Mouse (Mus musculus): ENCODE measurements around the gene Srpk3.
"Not testable (repeated sequence)": the region's sequence is repeated elsewhere in the genome, so short reads cannot be mapped to it uniquely, and the experiment has no call there.

Gene Srpk3

DNA sequence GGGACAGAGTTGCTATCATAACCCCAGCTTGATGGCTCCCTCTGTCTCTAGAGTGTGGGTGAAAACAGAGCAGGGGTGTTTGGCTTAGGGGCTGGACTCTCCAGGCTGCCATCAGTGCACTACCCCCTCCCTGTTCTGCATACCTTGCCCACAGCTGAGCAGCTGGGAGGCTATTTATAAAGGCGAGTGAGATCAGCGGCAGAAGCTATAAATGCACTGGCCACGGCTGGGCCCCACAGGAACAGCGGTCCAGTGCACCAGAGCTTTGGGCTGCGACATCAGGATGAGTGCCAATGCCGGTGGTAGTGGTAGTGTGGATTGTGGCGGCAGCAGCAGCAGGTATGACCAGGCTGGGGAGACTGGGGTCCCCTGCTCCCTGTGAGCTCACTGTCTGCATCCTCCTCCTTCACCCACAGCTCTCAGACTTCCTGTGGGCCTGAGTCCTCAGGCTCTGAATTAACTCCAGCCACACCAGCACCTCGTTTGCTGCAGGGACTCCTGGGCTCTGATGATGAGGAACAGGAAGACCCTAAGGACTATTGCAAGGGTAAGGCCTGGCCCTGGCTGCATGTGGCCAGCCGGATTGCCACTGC lies at the start of gene Srpk3:
Gene Srpk3, plus strand, starts transcription at position 238 of the 593 bp plus-strand sequence.
- no peak for DNase-seq

- DNase-seq = no peak
Measured at GRCm38 (mm10) chrX:73730908-73731307, 43.3 kb upstream of the Srpk3 start.

- DNase-seq = peak in 1 of 2 experiments; percentile 22
Measured at GRCm38 (mm10) chrX:73738155-73738554, 36.0 kb upstream of the Srpk3 start.

- DNase-seq = no peak
Measured at GRCm38 (mm10) chrX:73739151-73739550, 35.1 kb upstream of the Srpk3 start.

DNA sequence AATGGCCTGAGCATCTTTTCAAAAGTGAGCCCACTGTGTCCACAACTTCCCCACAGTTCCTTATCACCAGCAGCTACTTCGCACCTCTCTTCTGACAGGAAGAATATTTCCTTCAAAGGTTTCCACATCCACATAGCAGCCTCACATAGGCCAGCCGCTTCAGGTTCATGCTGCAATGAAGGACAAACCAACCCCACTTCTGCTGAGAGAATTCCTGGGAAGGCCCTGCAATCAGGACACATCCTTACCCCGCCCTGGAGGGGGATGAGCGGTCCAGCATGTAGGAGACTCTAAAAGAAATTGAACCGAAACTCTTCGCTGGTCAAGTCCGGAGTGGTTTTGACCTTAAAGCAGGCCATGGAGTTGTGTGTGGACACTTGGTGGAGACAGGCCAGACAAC lies 34.4 kb upstream of the Srpk3 start:
- DNase-seq = not testable (repeated sequence)

DNA sequence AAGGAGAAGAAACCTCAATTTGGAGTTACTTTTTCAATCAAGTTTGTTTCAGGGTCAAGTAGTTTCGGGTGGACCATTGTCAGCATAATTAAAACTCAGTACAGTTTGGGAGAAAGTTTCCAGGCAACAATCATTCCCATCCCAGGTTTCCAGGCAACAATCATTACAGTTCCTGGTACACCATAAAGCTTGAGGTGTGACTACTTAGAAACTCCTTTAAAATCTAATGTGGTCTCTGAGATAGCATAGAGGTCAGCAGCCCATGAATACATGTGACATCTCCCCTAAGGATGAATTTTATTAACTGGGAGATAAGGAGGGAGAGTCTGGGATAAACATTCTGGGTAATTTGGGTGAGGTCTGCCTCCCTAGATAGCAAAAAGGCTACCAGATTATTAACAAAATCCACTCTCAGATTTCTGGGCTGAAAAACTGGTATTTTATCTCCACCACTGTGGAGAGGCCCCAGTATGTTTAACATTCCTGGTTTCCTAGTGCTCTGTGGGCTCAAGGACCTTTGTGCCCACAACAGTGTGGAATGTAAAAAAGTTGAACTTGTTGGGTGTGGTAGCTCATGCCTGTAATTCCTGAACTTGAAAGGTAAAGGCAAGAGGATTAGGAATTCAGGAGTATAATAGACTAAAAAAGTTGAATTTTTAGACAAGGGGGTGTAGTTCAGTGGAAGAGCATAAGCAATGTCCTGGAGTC lies 29.3 kb upstream of the Srpk3 start:
- DNase-seq = no peak

DNA sequence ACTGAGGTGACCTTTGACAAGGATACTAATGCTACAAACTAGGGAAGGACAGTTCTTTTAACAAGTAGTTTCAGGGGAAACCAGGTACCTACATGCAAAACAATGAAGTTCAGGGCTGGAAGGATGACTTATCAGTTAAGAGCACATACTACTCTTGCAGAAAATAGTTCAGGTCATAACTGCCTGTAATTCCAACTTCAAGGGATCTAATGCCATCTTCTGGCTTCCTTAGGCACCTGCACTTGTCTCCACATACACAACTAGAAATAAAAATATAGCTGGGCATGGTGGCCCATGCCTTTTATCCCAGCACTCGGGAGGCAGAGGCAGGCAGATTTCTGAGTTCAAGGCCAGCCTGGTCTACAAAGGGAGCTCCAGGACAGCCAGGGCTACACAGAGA lies 25.2 kb upstream of the Srpk3 start:
- DNase-seq = no peak

DNA sequence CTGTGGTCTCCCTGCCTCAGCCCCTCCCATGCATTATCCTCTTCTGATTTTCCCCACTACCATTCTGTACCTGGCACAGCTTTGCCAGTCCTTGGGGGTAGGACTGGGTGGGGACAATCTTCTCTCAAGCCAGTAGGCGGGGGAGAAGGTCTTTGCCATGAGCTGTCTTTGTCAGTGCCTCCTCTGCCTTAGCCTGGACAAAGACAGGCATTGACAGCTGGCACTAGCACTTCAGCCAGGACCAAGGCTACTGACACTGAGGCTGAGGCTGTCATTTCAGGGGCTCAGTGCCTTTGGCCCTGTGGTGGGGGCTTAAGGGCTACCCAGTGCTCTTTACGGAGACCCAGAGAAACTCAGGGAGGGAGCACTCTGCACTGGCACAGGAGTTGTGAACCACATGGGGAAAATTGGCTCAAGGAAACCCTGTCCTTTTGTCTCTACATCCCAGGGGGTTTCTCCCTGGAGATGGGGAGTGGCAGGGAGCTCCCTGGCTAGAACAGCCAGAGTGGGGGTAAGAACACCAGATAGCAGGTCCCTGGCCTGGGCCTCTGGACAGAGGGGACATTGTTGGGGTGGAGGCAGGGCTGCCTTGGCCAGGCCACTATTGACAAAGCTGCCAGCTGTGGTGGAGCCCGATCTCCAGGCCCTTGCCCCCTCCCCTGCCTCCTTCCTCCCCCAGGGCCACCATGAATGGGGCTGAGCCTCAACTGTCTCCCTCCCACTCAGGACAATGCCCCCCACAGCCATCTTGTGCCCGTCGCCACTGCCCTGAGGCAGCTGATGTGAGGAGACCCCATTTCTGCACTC lies 17.7 kb upstream of the Srpk3 start, which contains the start of gene Plxnb3:
Gene Plxnb3, plus strand, starts transcription at position 757 of the 807 bp plus-strand sequence.
- DNase-seq = peak in 1 of 2 experiments; percentile 6

DNA sequence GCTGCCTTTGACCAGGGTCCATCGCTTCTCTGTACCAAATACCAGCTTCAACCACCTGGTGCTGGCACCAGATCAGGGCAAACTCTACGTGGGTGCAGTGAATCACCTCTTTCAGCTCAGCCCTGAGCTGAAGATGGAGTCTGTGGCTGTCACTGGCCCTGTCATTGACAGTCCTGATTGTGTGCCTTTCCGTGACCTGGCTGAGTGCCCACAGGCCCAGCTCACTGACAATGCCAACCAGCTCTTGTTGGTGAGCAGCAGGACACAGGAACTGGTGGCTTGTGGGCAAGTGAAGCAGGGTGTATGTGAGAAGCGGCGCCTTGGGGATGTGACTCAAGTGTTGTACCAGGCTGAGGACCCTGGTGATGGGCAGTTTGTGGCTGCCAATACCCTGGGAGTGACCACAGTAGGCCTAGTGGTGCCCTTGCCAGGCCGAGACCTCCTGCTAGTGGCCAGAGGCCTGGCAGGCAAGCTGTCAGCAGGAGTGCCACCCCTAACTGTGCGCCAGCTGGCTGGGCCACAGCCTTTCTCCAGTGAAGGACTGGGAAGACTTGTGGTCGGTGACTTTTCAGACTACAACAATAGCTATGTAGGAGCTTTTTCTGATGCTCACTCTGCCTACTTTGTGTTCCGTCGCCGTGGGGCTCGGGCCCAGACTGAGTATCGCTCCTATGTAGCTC lies 15.5 kb upstream of the Srpk3 start:
- peak; percentile 72 to 80 for DNase-seq

DNA sequence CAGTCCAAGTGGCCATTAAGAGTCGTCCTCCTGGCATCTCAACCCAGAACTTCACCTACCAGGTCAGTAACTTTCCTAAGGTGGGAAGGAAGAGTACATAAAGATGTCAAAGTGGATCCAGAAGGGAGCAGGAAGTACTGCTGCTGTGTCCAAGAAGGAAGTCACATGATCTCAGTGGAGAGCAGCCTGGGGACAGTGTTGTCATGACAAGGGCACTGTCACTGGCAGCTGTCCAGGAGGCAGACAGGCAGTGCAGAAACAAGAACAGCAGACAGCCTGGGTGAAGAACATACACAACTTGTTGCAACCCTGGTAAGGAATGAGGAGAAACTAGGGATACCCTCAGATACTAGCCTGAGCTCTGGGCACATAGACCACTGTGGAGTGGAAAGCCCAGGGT lies 8.9 kb upstream of the Srpk3 start:
- DNase-seq = peak; percentile 16 to 51

DNA sequence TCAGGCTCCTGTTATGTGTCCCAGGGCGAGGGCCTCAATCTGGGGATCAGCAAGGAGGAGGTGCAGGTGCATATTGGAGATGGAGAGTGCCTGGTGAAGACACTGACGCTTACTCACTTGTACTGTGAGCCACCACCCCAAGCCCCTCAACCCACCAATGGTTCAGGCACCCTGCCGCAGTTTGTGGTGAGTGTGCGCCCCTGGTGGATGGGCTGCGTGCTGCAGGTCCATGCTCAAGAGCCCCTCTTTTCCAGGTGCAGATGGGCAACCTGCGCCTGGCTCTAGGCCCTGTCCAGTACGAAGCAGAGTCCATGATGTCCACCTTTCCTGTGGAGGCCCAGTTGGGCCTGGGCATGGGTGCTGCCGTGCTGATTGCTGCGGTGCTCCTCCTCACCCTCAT lies 6.9 kb upstream of the Srpk3 start:
- no peak for DNase-seq

DNA sequence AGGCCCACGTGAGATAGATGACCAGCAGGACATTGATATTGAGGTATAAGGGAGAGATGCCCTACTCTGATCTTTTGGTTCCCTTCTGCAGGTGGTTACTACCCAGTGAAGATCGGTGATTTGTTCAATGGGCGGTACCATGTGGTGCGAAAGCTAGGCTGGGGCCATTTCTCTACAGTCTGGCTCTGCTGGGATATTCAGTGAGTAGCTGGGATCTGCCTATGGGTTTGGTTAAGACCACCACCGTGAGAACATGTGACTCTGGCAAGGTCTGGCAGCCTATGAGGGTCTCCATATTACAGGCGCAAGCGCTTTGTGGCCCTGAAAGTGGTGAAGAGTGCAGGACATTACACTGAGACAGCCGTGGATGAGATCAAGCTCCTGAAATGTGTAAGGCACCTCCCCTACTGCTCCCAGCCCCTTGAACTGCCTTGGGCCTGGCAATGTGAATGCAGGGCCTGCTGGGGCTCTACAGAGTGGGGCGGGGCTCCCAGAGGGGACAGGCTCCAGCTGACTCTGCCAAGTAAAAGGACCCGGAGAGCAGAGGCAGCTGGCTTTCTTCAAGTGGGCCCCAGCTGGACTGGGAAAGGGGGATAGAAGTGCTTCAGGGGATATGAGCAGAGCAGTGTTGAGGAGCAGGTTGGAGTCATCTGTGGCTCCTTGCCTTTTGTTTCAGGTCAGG lies 738 bp downstream of the Srpk3 start:
- DNase-seq = no peak

DNA sequence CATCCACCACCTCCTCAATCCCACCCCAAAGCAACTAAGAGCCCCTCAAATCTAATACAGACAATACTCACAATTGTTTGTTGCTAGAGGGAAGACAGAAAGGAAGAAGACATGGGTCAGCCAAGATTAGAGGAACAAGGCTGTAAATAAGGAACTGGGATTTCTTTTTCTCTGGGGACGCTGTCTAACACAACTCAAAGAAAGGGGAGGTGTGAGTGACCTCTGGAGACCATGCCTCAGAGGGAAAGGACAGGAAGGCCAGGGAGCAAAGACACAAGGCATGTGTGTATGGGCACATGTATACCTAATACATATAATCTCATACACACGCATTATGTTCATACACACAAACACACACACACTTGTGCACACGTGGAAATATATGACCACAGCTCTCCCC lies 8.0 kb downstream of the Srpk3 start:
- DNase-seq = no peak

DNA sequence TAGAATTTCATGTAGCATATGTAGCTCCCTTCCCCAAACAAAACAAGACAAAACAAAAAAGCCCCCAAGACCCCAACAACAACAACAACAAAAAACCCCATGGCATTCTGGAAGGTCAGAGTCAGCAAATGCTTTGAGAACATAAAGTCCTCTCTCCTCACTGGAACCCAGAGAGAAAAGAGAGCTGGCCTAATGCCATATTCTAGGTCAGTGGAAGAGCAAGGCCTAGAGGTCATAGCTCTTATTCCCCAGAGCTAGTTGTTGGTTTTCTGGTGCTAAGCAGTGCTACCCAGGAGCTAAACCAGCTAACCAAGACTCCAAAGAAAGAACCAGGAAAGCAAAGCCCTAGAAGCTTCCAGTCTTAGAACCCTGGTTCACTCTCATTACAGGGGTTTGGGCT lies 11.5 kb downstream of the Srpk3 start:
- DNase-seq = no peak

- DNase-seq = peak; percentile 92
Measured at GRCm38 (mm10) chrX:73786364-73787224, 12.4 kb downstream of the Srpk3 start, which contains the start of the genes Idh3g and Ssr4. Idh3g (minus strand) TSS chrX:73786897. Ssr4 (plus strand) TSS chrX:73787028.

DNA sequence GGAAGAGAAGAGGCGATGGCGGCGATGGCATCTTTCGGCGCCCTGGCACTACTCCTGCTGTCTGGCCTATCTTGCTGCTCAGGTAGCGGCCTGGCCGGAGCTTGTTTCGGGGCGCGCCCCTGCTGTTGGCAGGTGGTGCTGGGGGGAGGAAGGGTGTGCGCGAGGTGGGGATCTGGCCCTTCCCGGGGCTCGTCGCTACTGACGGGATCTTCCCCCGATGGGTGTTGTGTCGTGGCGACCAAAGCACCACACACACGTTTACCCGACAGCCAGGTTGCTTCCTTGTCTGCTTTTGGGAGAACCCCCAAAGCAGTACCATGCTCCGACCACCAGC lies 13.0 kb downstream of the Srpk3 start:
- DNase-seq = no peak

DNA sequence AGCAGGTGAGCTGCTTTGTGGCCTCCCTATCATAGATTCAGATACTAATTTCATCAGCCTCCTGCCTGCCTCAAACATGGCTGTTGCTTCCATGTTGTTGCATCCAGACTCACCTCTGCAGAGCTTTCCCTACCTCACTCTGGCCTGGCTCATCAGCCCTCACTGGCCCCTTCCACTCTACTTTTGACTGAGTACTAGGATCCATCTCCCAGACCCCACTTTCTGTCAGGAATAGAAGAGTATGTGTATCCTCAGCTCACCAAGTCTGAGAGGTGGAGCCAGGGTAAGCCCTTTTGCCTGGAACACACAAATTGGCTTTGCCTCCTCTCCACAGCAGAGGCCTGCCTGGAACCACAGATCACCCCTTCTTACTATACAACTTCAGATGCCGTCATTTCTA lies 14.3 kb downstream of the Srpk3 start:
- DNase-seq = no peak

- DNase-seq = no peak
Measured at GRCm38 (mm10) chrX:73793039-73793438, 18.8 kb downstream of the Srpk3 start.

DNA sequence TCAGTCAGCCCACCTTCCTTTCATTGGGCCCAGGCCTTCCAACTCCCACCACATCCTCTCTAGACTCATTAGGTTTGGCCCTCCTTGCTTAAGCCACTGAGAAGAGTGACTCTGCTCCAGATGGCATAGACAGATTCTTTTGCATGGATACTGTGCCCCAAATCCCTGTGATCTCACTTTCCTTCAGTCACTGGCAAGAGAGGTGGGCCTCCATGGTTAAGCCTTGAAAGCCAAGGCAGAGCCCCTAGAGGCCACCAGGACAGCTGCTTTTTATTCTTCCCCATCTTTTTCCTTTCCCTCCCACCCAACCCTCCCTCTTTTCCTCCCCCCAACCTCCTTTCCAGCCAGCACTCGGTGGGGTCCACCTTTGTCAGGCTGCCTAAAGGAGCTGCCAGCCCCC lies 19.3 kb downstream of the Srpk3 start:
- DNase-seq = no peak

GRCm38 (mm10) chrX:73797511-73797910 lies 23.3 kb downstream of the Srpk3 start:
- no peak for DNase-seq

- peak; percentile 85 to 90 for DNase-seq
Measured at GRCm38 (mm10) chrX:73798502-73798901, 24.3 kb downstream of the Srpk3 start.

DNA sequence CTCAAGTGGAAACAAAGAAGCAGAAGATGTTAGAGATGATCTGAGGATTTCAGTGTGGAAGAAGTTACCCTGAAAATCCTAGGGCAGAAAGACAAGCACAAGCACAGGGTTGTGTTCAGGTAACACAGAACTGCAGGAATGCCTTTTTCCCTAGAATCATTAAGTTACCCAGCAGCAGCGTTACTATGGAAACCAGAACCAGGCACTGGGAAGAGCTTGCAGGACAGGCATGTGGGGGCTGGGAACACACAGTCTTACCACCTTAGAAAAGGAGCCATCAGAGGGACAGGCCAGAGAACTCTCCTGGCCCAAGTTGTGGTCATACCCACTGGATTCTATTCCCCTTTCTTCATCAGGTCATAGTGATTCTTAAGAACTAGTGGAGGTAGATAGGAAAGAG lies 31.6 kb downstream of the Srpk3 start:
- no peak for DNase-seq
